Mouse (Mus musculus): ENCODE measurements around the gene Gpr107. TPM values are rescaled to one million over a fixed set of nuclear protein-coding genes. Genes with fewer than 3 reads are reported as not detected.

Gpr107 gene
- polyA plus RNA-seq, 1 experiment from 2014 or later: 39.8 TPM

- H3K4me2 ChIP-seq: no peak overlapping the region
- H3K4me1 ChIP-seq: peaks cover 63% of the 10 kb centered on the region
- H3K9ac ChIP-seq: no peak overlapping the region
- H3K36me3 ChIP-seq: 0 out of 2 replicates have a peak, but pooled peaks cover 4% of the 10 kb centered on the region
- ATAC-seq (ENCODE audit: insufficient number of reproducible peaks, insufficient read depth, low FRiP score, low TSS enrichment, low read depth): no peak
- H3K4me3 ChIP-seq: no peak overlapping the region
- no peaks in the 10 kb centered on the region for H3K9me3 ChIP-seq
- 0 out of 2 replicates have a peak overlapping the region, but pooled peaks have one; percentile 73 for H3K27ac ChIP-seq
- no peaks in the 10 kb centered on the region for H3K27me3 ChIP-seq
- WGBS: 78% methylated on average over 3 of the region's 3 CpGs
Measured at GRCm38 (mm10) chr2:31254806-31255205, 102.7 kb downstream of the Gpr107 start.

- peak overlapping the region; percentile 73 for H3K27ac ChIP-seq
- H3K9ac ChIP-seq: peak overlapping the region; percentile 32
- H3K36me3 ChIP-seq: peaks cover 12% of the 10 kb centered on the region
- no peaks in the 10 kb centered on the region for H3K9me3 ChIP-seq
- whole genome bisulfite sequencing: 16% methylated on average over 21 of the region's 21 CpGs
- H3K4me2 ChIP-seq: peak overlapping the region; percentile 41
- no peak for ATAC-seq (ENCODE audit: insufficient number of reproducible peaks, insufficient read depth, low FRiP score, low TSS enrichment, low read depth)
- H3K27me3 ChIP-seq: no peaks in the 10 kb centered on the region
- peak overlapping the region; percentile 7; the same call in 1 of the 2 replicates for H3K4me3 ChIP-seq
- peaks cover 57% of the 10 kb centered on the region for H3K4me1 ChIP-seq
Measured at GRCm38 (mm10) chr2:31255952-31256938, 104.1 kb downstream of the Gpr107 start.

- WGBS: 53% methylated on average over 6 of the region's 6 CpGs
- peak overlapping the region; percentile 41; the same call in 1 of the 2 replicates for H3K4me2 ChIP-seq
- no peak for ATAC-seq (ENCODE audit: insufficient number of reproducible peaks, insufficient read depth, low FRiP score, low TSS enrichment, low read depth)
- H3K27ac ChIP-seq: no peak overlapping the region
- peaks cover 57% of the 10 kb centered on the region for H3K4me1 ChIP-seq
- no peak overlapping the region for H3K9ac ChIP-seq
- H3K4me3 ChIP-seq: no peak overlapping the region
- H3K36me3 ChIP-seq: peaks cover 13% of the 10 kb centered on the region
- H3K27me3 ChIP-seq: no peaks in the 10 kb centered on the region
- H3K9me3 ChIP-seq: no peaks in the 10 kb centered on the region
Measured at GRCm38 (mm10) chr2:31257096-31257495, 105.0 kb downstream of the Gpr107 start.

- H3K9me3 ChIP-seq: no peaks in the 10 kb centered on the region
- peak overlapping the region; percentile 77 for H3K4me2 ChIP-seq
- peak overlapping the region; percentile 65 for H3K9ac ChIP-seq
- H3K36me3 ChIP-seq: peaks cover 11% of the 10 kb centered on the region
- peaks cover 73% of the 10 kb centered on the region for H3K4me1 ChIP-seq
- peak overlapping the region; percentile 44 for H3K4me3 ChIP-seq
- 13% methylated on average over 22 of the region's 22 CpGs for WGBS
- H3K27me3 ChIP-seq: no peaks in the 10 kb centered on the region
- 0 out of 2 replicates have a peak, but pooled peaks have one; percentile 52 for ATAC-seq (ENCODE audit: insufficient number of reproducible peaks, insufficient read depth, low FRiP score, low TSS enrichment, low read depth)
- H3K27ac ChIP-seq: peak overlapping the region; percentile 60
Measured at GRCm38 (mm10) chr2:31258609-31259366, 106.7 kb downstream of the Gpr107 start.

- peak overlapping the region; percentile 77 for H3K4me2 ChIP-seq
- ATAC-seq (ENCODE audit: insufficient number of reproducible peaks, insufficient read depth, low FRiP score, low TSS enrichment, low read depth): no peak
- no peaks in the 10 kb centered on the region for H3K9me3 ChIP-seq
- peaks cover 11% of the 10 kb centered on the region for H3K36me3 ChIP-seq
- H3K9ac ChIP-seq: peak overlapping the region; percentile 65
- no peaks in the 10 kb centered on the region for H3K27me3 ChIP-seq
- H3K4me3 ChIP-seq: peak overlapping the region; percentile 44
- peak overlapping the region; percentile 60 for H3K27ac ChIP-seq
- peaks cover 77% of the 10 kb centered on the region for H3K4me1 ChIP-seq
- 33% methylated on average over 9 of the region's 9 CpGs for WGBS
Measured at GRCm38 (mm10) chr2:31259367-31259920, 107.3 kb downstream of the Gpr107 start.

- Histone ChIP-seq H3K27ac (no peak overlapping the region), H3K9ac (no peak overlapping the region), H3K4me1 (peaks cover 77% of the 10 kb centered on the region), H3K4me2 (no peak overlapping the region), H3K27me3 (no peaks in the 10 kb centered on the region), H3K9me3 (no peaks in the 10 kb centered on the region), H3K36me3 (peaks cover 11% of the 10 kb centered on the region), H3K4me3 (no peak overlapping the region)
- 81% methylated on average over 8 of the region's 8 CpGs for WGBS
- ATAC-seq (ENCODE audit: insufficient number of reproducible peaks, insufficient read depth, low FRiP score, low TSS enrichment, low read depth): no peak
Measured at GRCm38 (mm10) chr2:31260549-31260948, 108.4 kb downstream of the Gpr107 start.

- peaks cover 70% of the 10 kb centered on the region for H3K4me1 ChIP-seq
- WGBS: 74% methylated on average over 8 of the region's 8 CpGs
- no peak overlapping the region for H3K4me2 ChIP-seq
- peaks cover 14% of the 10 kb centered on the region for H3K36me3 ChIP-seq
- H3K9ac ChIP-seq: 0 out of 2 replicates have a peak overlapping the region, but pooled peaks have one; percentile 58
- H3K9me3 ChIP-seq: no peaks in the 10 kb centered on the region
- H3K27ac ChIP-seq: peak overlapping the region; percentile 80
- H3K27me3 ChIP-seq: no peaks in the 10 kb centered on the region
- no peak for ATAC-seq (ENCODE audit: insufficient number of reproducible peaks, insufficient read depth, low FRiP score, low TSS enrichment, low read depth)
- H3K4me3 ChIP-seq: no peak overlapping the region
Measured at GRCm38 (mm10) chr2:31263039-31263461, 110.9 kb downstream of the Gpr107 start.

- Histone ChIP-seq H3K4me3 (peak overlapping the region; percentile 2; the same call in 1 of the 2 replicates), H3K9me3 (no peaks in the 10 kb centered on the region), H3K36me3 (peaks cover 14% of the 10 kb centered on the region), H3K4me2 (peak overlapping the region; percentile 26), H3K9ac (peak overlapping the region; percentile 58), H3K27ac (peak overlapping the region; percentile 80), H3K4me1 (peaks cover 70% of the 10 kb centered on the region), H3K27me3 (no peaks in the 10 kb centered on the region)
- ATAC-seq (ENCODE audit: insufficient number of reproducible peaks, insufficient read depth, low FRiP score, low TSS enrichment, low read depth): peak; percentile 15; the same call in 1 of the 2 replicates
- WGBS: 30% methylated on average over 10 of the region's 10 CpGs
Measured at GRCm38 (mm10) chr2:31263746-31264378, 111.7 kb downstream of the Gpr107 start.

- Histone ChIP-seq H3K4me2 (no peak overlapping the region), H3K9me3 (no peaks in the 10 kb centered on the region), H3K9ac (0 out of 2 replicates have a peak overlapping the region, but pooled peaks have one; percentile 21), H3K36me3 (peaks cover 17% of the 10 kb centered on the region; the same call in 1 of the 2 replicates), H3K4me1 (peaks cover 61% of the 10 kb centered on the region), H3K27me3 (no peaks in the 10 kb centered on the region), H3K27ac (no peak overlapping the region), H3K4me3 (no peak overlapping the region)
- WGBS: 24% methylated on average over 6 of the region's 6 CpGs
- no peak for ATAC-seq (ENCODE audit: insufficient number of reproducible peaks, insufficient read depth, low FRiP score, low TSS enrichment, low read depth)
Measured at GRCm38 (mm10) chr2:31267447-31267846, 115.3 kb downstream of the Gpr107 start.

Measured in embryonic facial prominence, embryonic 13.5 days (tissue).